Mouse (Mus musculus): Measurements from ENCODE around the gene Cabin1.

DNA sequence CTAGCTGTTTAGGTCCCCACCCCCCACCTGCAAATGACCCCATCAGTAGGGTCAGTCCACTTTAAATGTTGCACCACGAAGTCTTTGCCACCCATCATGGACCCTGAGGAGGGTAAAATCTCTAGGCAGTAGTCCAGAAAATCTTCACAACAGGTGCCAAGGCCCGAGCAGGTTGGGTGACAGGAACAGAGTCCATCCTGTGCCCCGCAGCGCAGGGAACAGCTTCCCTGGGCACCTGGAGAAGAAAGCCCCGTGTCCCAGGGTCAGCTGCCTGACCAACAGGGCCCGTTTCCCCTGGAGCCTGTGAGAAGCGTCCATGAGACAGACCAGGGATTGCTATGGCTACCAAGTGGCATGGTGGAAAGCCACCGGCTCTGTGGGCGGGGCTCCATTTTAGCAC is 121.7 kb downstream of the Cabin1 start:
- no peak for TF ChIP-seq GATA1 (IDR thresholded peaks at IDR 0.05; ENCODE audit: borderline replicate concordance, low read length)
- TF ChIP-seq FLI1 (IDR thresholded peaks at IDR 0.05; ENCODE audit: low read length): no peak

Data from megakaryocyte, embryonic 14.5 days (primary cell).